In genomic region chr19:32348955-32349654, GRCm38 (mm10) we compare ENCODE assay signal across 9 mouse cellular contexts. TPM values are rescaled to one million over a fixed set of nuclear protein-coding genes. Genes with fewer than 3 reads are reported as not detected.
DNase-seq lines count a peak whose midpoint lies in the region; ATAC-seq and TF ChIP-seq lines count a peak whose summit lies in the region.
"Had no signal": no experiment of that assay in that cellular context is flagged by ENCODE, and none has a peak within 500 bp of the region (broad histone marks: within the 10 kb centered on the region; RNA-seq: fewer than 3 reads in every experiment).

No protein-coding gene starts in this region.

- no peaks in the 10 kb centered on the region for H3K27me3 ChIP-seq in testis, adult 2 months (ENCODE audit: control insufficient read depth, insufficient read depth, low read length)
- no peaks in the 10 kb centered on the region for H3K27me3 ChIP-seq in limb, embryonic 13.5 days
- H3K27me3 ChIP-seq in stomach, postnatal 0 days (ENCODE audit: control insufficient read depth, insufficient read depth, low read length), result no peaks in the 10 kb centered on the region

- peak overlapping the region; percentile 33; the same call in 1 of the 2 replicates for H3K27ac ChIP-seq in testis, adult 2 months (ENCODE audit: control insufficient read depth, insufficient read depth, low read depth, low read length)
- H3K27ac ChIP-seq in limb, embryonic 13.5 days, result no peak overlapping the region
- peak overlapping the region; percentile 35; the same call in 1 of the 2 replicates for H3K27ac ChIP-seq in stomach, postnatal 0 days (replicated peaks)

- 44% methylated on average over 7 of the region's 7 CpGs for WGBS in limb, embryonic 13.5 days
- 29% methylated on average over 7 of the region's 7 CpGs for WGBS in stomach, postnatal 0 days

- no peaks in the 10 kb centered on the region for H3K9me3 ChIP-seq in limb, embryonic 13.5 days
- H3K9me3 ChIP-seq in stomach, postnatal 0 days (ENCODE audit: control insufficient read depth, low read length), result no peaks in the 10 kb centered on the region

- TF ChIP-seq POLR2A in testis, adult 2 months (IDR thresholded peaks at IDR 0.05; ENCODE audit: control insufficient read depth, low read depth, low read length), result no peak

- no peak for TF ChIP-seq EP300 in stomach, postnatal 0 days (optimal IDR thresholded peaks at IDR 0.05)

- peaks cover 3% of the 10 kb centered on the region for H3K36me3 ChIP-seq in testis, adult 2 months (ENCODE audit: control insufficient read depth, insufficient read depth, low read length)
- H3K36me3 ChIP-seq in limb, embryonic 13.5 days, result 0 out of 2 replicates have a peak, but pooled peaks cover 15% of the 10 kb centered on the region
- no peaks in the 10 kb centered on the region for H3K36me3 ChIP-seq in stomach, postnatal 0 days (ENCODE audit: control insufficient read depth, insufficient read depth, low read length)

- 0 out of 2 replicates have a peak, but pooled peaks have one; percentile 15 for ATAC-seq in limb, embryonic 13.5 days (ENCODE audit: low FRiP score, low read depth)
- peak; percentile 45 for ATAC-seq in stomach, postnatal 0 days (ENCODE audit: low FRiP score, low TSS enrichment)

- TF ChIP-seq CTCF in testis, adult 2 months (IDR thresholded peaks at IDR 0.05; ENCODE audit: control insufficient read depth, insufficient read depth, insufficient replicate concordance, low read depth, low read length), result no peak
- peak; percentile 53 for TF ChIP-seq CTCF in stomach, postnatal 0 days (IDR thresholded peaks at IDR 0.05; ENCODE audit: low read depth)

- H3K4me3 ChIP-seq in testis, adult 2 months (ENCODE audit: control insufficient read depth, low read depth, low read length), result no peak overlapping the region
- no peak overlapping the region for H3K4me3 ChIP-seq in limb, embryonic 13.5 days
- H3K4me3 ChIP-seq in stomach, postnatal 0 days (ENCODE audit: low read depth, low read length), result no peak overlapping the region

- peak; percentile 60 for DNase-seq in embryo, embryonic 10 days (ENCODE audit: low spot score)
- no peak for DNase-seq in embryo, embryonic 9.5 days (ENCODE audit: extremely low spot score)
- no peak for DNase-seq in testis, postnatal 14 days (ENCODE audit: low spot score)
- DNase-seq in stomach, postnatal 0 days (ENCODE audit: low spot score), result peak; percentile 41
- DNase-seq in right cerebral cortex, adult 2 months (ENCODE audit: low spot score in 2 of 2), result no peak
- DNase-seq in cerebellum, adult 9-10 months, result no peak
- DNase-seq: liver had no signal

- peaks cover 6% of the 10 kb centered on the region for H3K4me1 ChIP-seq in testis, adult 2 months (ENCODE audit: control insufficient read depth, insufficient read depth, low read length)
- peaks cover 43% of the 10 kb centered on the region for H3K4me1 ChIP-seq in limb, embryonic 13.5 days
- peaks cover 16% of the 10 kb centered on the region for H3K4me1 ChIP-seq in stomach, postnatal 0 days (replicated peaks; ENCODE audit: control insufficient read depth, insufficient read depth)

- H3K9ac ChIP-seq in limb, embryonic 13.5 days, result no peak overlapping the region
- H3K9ac ChIP-seq in stomach, postnatal 0 days (ENCODE audit: low read length), result no peak overlapping the region

- H3K4me2 ChIP-seq in limb, embryonic 13.5 days (replicated peaks), result no peak overlapping the region
- no peak overlapping the region for H3K4me2 ChIP-seq in stomach, postnatal 0 days (replicated peaks; ENCODE audit: low read depth)

RNA-seq across cellular contexts. Expression of gene Sgms1, which starts 40.4 kb away (rescaled TPM):
- 239 and 243 TPM in 2 replicates for polyA plus RNA-seq in testis, adult 2 months (2012; rRNA removed)
- 31.2 and 32.0 TPM in 2 replicates for polyA plus RNA-seq in limb, embryonic 13.5 days (2015; fragmentation: Nextera tagmentation; extraction: Ambion mirVana)
- polyA plus RNA-seq in stomach, postnatal 0 days (2015; fragmentation: Nextera tagmentation; extraction: Ambion mirVana), result 27.2 and 29.3 TPM in 2 replicates

Comparison
In these comparisons a context has a peak if more than half of its experiments do, and no peak if none do; other contexts are left out.
1. DNase-seq: peak in embryo, embryonic 10 days (single experiment) and stomach, postnatal 0 days (single experiment); none in embryo, embryonic 9.5 days (single experiment), testis, postnatal 14 days (single experiment), right cerebral cortex, adult 2 months (0 of 2) and cerebellum, adult 9-10 months (single experiment).